Mouse (Mus musculus): ENCODE measurements at regions not wholly inside any gene's neighbourhood (a gene's known extent, or its start where the extent isn't known, plus 50 kb on each side); places are given as distances from the start of the nearest gene placed in this dataset.
A peak's percentile ranks its signal among the peaks of the same experiment; 100 is the strongest.

DNA sequence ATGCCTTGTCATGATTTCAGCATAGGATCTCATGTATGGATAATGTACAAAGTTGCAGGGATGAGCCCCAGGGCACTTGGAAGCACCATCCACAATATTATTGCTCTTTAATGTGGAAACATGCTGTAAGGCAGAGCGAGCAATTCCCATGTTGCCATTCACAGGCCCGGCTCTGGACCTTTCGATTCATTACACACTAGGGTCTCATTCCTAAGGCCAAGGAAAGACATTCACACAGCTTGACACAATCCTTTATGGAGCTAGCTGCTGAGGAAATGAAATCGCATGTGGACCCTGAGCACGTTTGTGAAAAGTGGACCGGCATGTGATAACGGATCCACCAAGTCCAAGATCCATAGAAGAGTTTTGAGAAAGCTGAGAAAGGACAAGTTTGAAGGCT lies 105.2 kb downstream of the Elovl4 start:
- no peak overlapping the region for H3K4me2 ChIP-seq
- H3K4me1 ChIP-seq (replicated peaks) = no peaks in the 10 kb centered on the region
- no peaks in the 10 kb centered on the region for H3K36me3 ChIP-seq
- WGBS = 73% methylated on average over 7 of the region's 7 CpGs
- H3K4me3 ChIP-seq = no peak overlapping the region
- no peak overlapping the region for H3K9ac ChIP-seq
- no peak overlapping the region for H3K27ac ChIP-seq (replicated peaks)
- H3K27me3 ChIP-seq = no peaks in the 10 kb centered on the region
- no peak for ATAC-seq (ENCODE audit: low FRiP score, low read depth)
- no peaks in the 10 kb centered on the region for H3K9me3 ChIP-seq

DNA sequence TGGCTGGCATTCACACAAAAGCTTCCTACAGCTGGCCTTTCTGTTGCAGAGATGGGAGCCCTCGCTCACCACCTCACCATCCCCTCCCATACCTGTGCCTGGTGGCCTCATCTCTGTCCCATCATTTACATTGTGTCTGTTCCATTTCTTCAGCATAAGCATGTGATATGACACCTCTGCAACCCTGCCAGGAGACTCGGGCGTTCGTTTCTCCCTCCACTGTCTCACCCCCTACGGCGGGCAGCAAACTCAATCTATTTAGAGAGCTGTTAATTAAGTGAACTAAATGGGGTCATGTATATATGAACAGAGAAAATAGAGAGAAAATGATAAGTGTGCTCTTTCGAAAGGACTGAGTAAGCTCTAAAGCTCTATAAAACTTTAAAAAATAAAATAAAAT lies 106.0 kb downstream of the Elovl4 start:
- ATAC-seq (ENCODE audit: low FRiP score, low read depth) = no peak
- no peaks in the 10 kb centered on the region for H3K9me3 ChIP-seq
- no peaks in the 10 kb centered on the region for H3K27me3 ChIP-seq
- no peak overlapping the region for H3K4me3 ChIP-seq
- no peaks in the 10 kb centered on the region for H3K4me1 ChIP-seq (replicated peaks)
- no peak overlapping the region for H3K4me2 ChIP-seq
- no peaks in the 10 kb centered on the region for H3K36me3 ChIP-seq
- WGBS = 68% methylated on average over 7 of the region's 7 CpGs
- no peak overlapping the region for H3K27ac ChIP-seq (replicated peaks)
- H3K9ac ChIP-seq = no peak overlapping the region

GRCm38 (mm10) chr9:83691332-83692198 lies 114.5 kb downstream of the Elovl4 start:
- peak overlapping the region; percentile 52 for H3K4me2 ChIP-seq
- no peaks in the 10 kb centered on the region for H3K9me3 ChIP-seq
- H3K36me3 ChIP-seq = no peaks in the 10 kb centered on the region
- peak overlapping the region; percentile 29 for H3K4me3 ChIP-seq
- peak overlapping the region; percentile 17 for H3K9ac ChIP-seq
- peak; percentile 84; the same call in 1 of the 2 replicates for ATAC-seq (ENCODE audit: low FRiP score, low read depth)
- no peaks in the 10 kb centered on the region for H3K27me3 ChIP-seq
- H3K4me1 ChIP-seq (replicated peaks) = peaks cover 19% of the 10 kb centered on the region
- H3K27ac ChIP-seq (replicated peaks) = 0 out of 2 replicates have a peak overlapping the region, but pooled peaks have one; percentile 20
- whole genome bisulfite sequencing = 22% methylated on average over 24 of the region's 24 CpGs

Measured in hindbrain, embryonic 15.5 days (tissue).